Comparison of ENCODE assay signal across 9 mouse cellular contexts in the genomic region with DNA sequence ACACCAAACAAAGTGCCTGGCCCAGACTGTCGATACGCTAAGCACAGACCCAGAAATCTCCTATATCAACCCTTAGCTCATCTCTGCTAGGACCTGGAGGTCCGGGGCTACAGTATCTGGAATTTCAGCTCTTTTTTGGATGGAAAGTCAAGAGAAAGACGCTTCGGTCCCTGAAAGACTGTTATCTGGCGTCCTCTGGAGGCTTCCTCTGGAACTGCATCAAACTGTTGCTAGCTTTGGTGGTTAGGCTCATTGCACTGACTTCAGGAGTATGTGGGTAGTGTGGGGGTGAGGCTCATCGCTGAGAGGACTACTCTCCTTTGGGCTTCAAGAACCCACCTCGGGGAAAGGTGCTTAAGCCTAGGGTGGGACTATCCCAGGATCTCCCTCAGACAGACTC. TPM values are rescaled to one million over a fixed set of nuclear protein-coding genes. Genes with fewer than 3 reads are reported as not detected.
A peak's percentile ranks its signal among the peaks of the same experiment; 100 is the strongest.
DNase-seq lines count a peak whose midpoint lies in the region; ATAC-seq and TF ChIP-seq lines count a peak whose summit lies in the region.
"Had no signal": no experiment of that assay in that cellular context is flagged by ENCODE, and none has a peak within 500 bp of the region (broad histone marks: within the 10 kb centered on the region; RNA-seq: fewer than 3 reads in every experiment).

No protein-coding gene starts in this region.

- H3K4me1 ChIP-seq in cortical plate, adult 2 months (ENCODE audit: control insufficient read depth, insufficient read depth, low read length) = no peaks in the 10 kb centered on the region
- H3K4me1 ChIP-seq in midbrain, embryonic 13.5 days (replicated peaks) = peaks cover 8% of the 10 kb centered on the region

- H3K4me2 ChIP-seq in midbrain, embryonic 13.5 days (replicated peaks) = no peak overlapping the region
- H3K4me2 ChIP-seq: midbrain, embryonic 12.5 days had no signal

- no peak overlapping the region for H3K27ac ChIP-seq in cortical plate, adult 2 months (ENCODE audit: insufficient read depth, low read length)
- H3K27ac ChIP-seq in midbrain, embryonic 13.5 days = no peak overlapping the region
- H3K27ac ChIP-seq: midbrain, embryonic 12.5 days had no signal

- peak; percentile 44 for DNase-seq in cerebellum, adult 11 months
- DNase-seq in WW6 (ENCODE audit: low read depth, low spot score) = peak; percentile 63
- DNase-seq in left cerebral cortex, adult 18-20 months (ENCODE audit: low spot score in 2 of 2) = peak; percentile 77 to 81
- peak; percentile 57 to 82 for DNase-seq in spleen, postnatal 4 days (ENCODE audit: low spot score in 2 of 2)

- no peak for ATAC-seq in cerebellum, adult (ENCODE audit: insufficient number of reproducible peaks, low FRiP score, low TSS enrichment)
- ATAC-seq in hematopoietic stem cell, adult 5-6 weeks (replicated peaks in 1 of 2; ENCODE audit: insufficient read depth in 1 of 2, low FRiP score in 2 of 2, low TSS enrichment in 1 of 2, low read depth in 1 of 2, poor library complexity in 2 of 2, severe bottlenecking in 2 of 2) = peak; percentile 40 to 66; a peak in 3 of 4 replicates
- ATAC-seq in midbrain, embryonic 13.5 days = no peak

- no peak for TF ChIP-seq POLR2A in cortical plate, adult 2 months (IDR thresholded peaks at IDR 0.05; ENCODE audit: extremely low read depth, insufficient read depth, low read length)

- no peaks in the 10 kb centered on the region for H3K9me3 ChIP-seq in midbrain, embryonic 13.5 days
- H3K9me3 ChIP-seq: midbrain, embryonic 12.5 days had no signal

- no peaks in the 10 kb centered on the region for H3K36me3 ChIP-seq in midbrain, embryonic 13.5 days
- H3K36me3 ChIP-seq: midbrain, embryonic 12.5 days had no signal

- WGBS in midbrain, embryonic 13.5 days = 16% methylated on average over 8 of the region's 8 CpGs

- peak; percentile 100 for TF ChIP-seq CTCF in cortical plate, adult 2 months (IDR thresholded peaks at IDR 0.05; ENCODE audit: extremely low read depth, insufficient read depth, low read length)

- H3K27me3 ChIP-seq in midbrain, embryonic 13.5 days = no peaks in the 10 kb centered on the region

- H3K9ac ChIP-seq in midbrain, embryonic 13.5 days (replicated peaks) = 0 out of 2 replicates have a peak overlapping the region, but pooled peaks have one; percentile 11
- H3K9ac ChIP-seq: midbrain, embryonic 12.5 days had no signal

- no peak overlapping the region for H3K4me3 ChIP-seq in cortical plate, adult 2 months (ENCODE audit: insufficient read depth, low read length)
- no peak overlapping the region for H3K4me3 ChIP-seq in midbrain, embryonic 13.5 days (replicated peaks)
- H3K4me3 ChIP-seq: midbrain, embryonic 12.5 days had no signal

RNA-seq across cellular contexts. Expression of a gene that starts 13.3 kb away (rescaled TPM):
- polyA plus RNA-seq in cortical plate, adult 2 months (2012; rRNA removed) = 0.02 TPM in 2 replicates
- total RNA-seq in hematopoietic stem cell, adult 5-6 weeks (2017) = not detected in 2 replicates
- not detected for total RNA-seq in left cerebral cortex, adult 18-20 months (2021)
- not detected in 2 replicates for polyA plus RNA-seq in midbrain, embryonic 13.5 days (2015; fragmentation: Nextera tagmentation; extraction: Ambion mirVana)
- polyA plus RNA-seq: midbrain, embryonic 12.5 days had no signal

RNA-seq across cellular contexts. Expression of a gene that starts 22.3 kb away (rescaled TPM):
- 0.04 TPM in 1 of 2 replicates, not detected in the other for polyA plus RNA-seq in cortical plate, adult 2 months (2012; rRNA removed)
- total RNA-seq in hematopoietic stem cell, adult 5-6 weeks (2017) = 0.13 TPM in 1 of 2 replicates, not detected in the other
- not detected for total RNA-seq in left cerebral cortex, adult 18-20 months (2021)
- polyA plus RNA-seq in midbrain, embryonic 13.5 days (2015; fragmentation: Nextera tagmentation; extraction: Ambion mirVana) = not detected in 2 replicates
- polyA plus RNA-seq: midbrain, embryonic 12.5 days had no signal

RNA-seq across cellular contexts. Expression of a gene that starts 56.4 kb away (rescaled TPM):
- 65.3 and 68.4 TPM in 2 replicates for polyA plus RNA-seq in cortical plate, adult 2 months (2012; rRNA removed)
- 17.4 and 29.9 TPM in 2 replicates for total RNA-seq in hematopoietic stem cell, adult 5-6 weeks (2017)
- total RNA-seq in left cerebral cortex, adult 18-20 months (2021) = 10 to 100 TPM; 32.5 to 35.5 TPM
- 69.1 and 75.4 TPM in 2 replicates for polyA plus RNA-seq in midbrain, embryonic 13.5 days (2015; fragmentation: Nextera tagmentation; extraction: Ambion mirVana)

Comparison
In these comparisons a context has a peak if more than half of its experiments do, and no peak if none do; other contexts are left out.
1. ATAC-seq: peak in hematopoietic stem cell, adult 5-6 weeks (2 of 2); none in cerebellum, adult (single experiment) and midbrain, embryonic 13.5 days (single experiment).
2. Peak in every context shown above with its lines, with median percentiles within 50 percentile points of each other: DNase-seq.